Mouse (Mus musculus) heart, embryonic 16.5 days (tissue): Measurements from ENCODE around the gene Sgk1. TPM values are rescaled to one million over a fixed set of nuclear protein-coding genes. Genes with fewer than 3 reads are reported as not detected.
A peak's percentile ranks its signal among the peaks of the same experiment; 100 is the strongest.
"Not testable (repeated sequence)": the region's sequence is repeated elsewhere in the genome, so short reads cannot be mapped to it uniquely, and the experiment has no call there.

Experiments used
- ATAC-seq: fragments of 200-750 bp; cut with Nextera tagmentation; replicated peaks from 2 replicates; pipeline ENCODE4 v1.8.0; 2017; ENCODE audit warnings: moderate number of reproducible peaks; ENCODE audit not compliant: insufficient read depth, low FRiP score; ENCODE audit errors: extremely low read depth
- H3K27ac ChIP-seq: fragments of 300-500 bp; sonication (generic); 2 replicates; pipeline ENCODE4 v1.5.1; 2014; ENCODE audit warnings: mild to moderate bottlenecking, low read length, control low read depth, moderate library complexity
- H3K27me3 ChIP-seq: fragments of 300-500 bp; sonication (generic); 2 replicates; pipeline ENCODE4 v1.6.1; 2014; ENCODE audit warnings: low read length, mixed read lengths; ENCODE audit not compliant: control insufficient read depth, insufficient read depth
- H3K36me3 ChIP-seq: fragments of 300-500 bp; sonication (generic); 2 replicates; pipeline ENCODE4 v1.6.1; 2014; ENCODE audit not compliant: control insufficient read depth, insufficient read depth
- H3K4me1 ChIP-seq: fragments of 300-500 bp; sonication (generic); 2 replicates; pipeline ENCODE4 v1.6.1; 2014; ENCODE audit warnings: low read length, mixed read lengths; ENCODE audit not compliant: control insufficient read depth, insufficient read depth
- H3K4me2 ChIP-seq: fragments of 300-500 bp; sonication (generic); 2 replicates; pipeline ENCODE4 v1.6.1; 2014; ENCODE audit warnings: low read depth, mild to moderate bottlenecking, control low read depth, low read length
- H3K4me3 ChIP-seq: fragments of 300-500 bp; sonication (generic); 2 replicates; pipeline ENCODE4 v1.5.1; 2014; ENCODE audit warnings: mild to moderate bottlenecking, control low read depth, low read length
- H3K9ac ChIP-seq: fragments of 300-500 bp; sonication (generic); 2 replicates; pipeline ENCODE4 v1.6.1; 2014; ENCODE audit warnings: low read length, control low read depth
- H3K9me3 ChIP-seq: fragments of 300-500 bp; sonication (generic); replicated peaks from 2 replicates; pipeline ENCODE4 v1.6.1; 2016; ENCODE audit warnings: low read length; ENCODE audit not compliant: control insufficient read depth
- WGBS: fragments of 180-500 bp; shearing (Covaris S2); extraction: QIAGEN DNeasy Blood & Tissue Kit; methylation state at CpG from one replicate; pipeline ENCODE4 v1.1.7; 2014; 5-methylcytosine and 5-hydroxymethylcytosine counted together
- polyA plus RNA-seq: library from polyadenylated mRNA; unstranded; fragments of >200 nt; fragmentation: Nextera tagmentation; extraction: Ambion mirVana; gene quantifications from 2 replicates; pipeline ENCODE4 v1.2.1, GENCODE M21; 2015

Gene Sgk1
- polyA plus RNA-seq, 1 experiment from 2014 or later: 37.1 TPM

GRCm38 (mm10) chr10:22007160-22007801 is 125.3 kb downstream of the Sgk1 start:
- Histone ChIP-seq H3K4me2 (no peak overlapping the region), H3K4me3 (no peak overlapping the region), H3K4me1 (no peaks in the 10 kb centered on the region), H3K9ac (no peak overlapping the region), H3K27ac (no peak overlapping the region), H3K9me3 (no peaks in the 10 kb centered on the region), H3K27me3 (no peaks in the 10 kb centered on the region), H3K36me3 (no peaks in the 10 kb centered on the region)
- WGBS: 78% methylated on average over 10 of the region's 10 CpGs
- ATAC-seq: no peak

GRCm38 (mm10) chr10:22007802-22008172 is 125.8 kb downstream of the Sgk1 start:
- no peaks in the 10 kb centered on the region for H3K27me3 ChIP-seq
- H3K4me1 ChIP-seq: no peaks in the 10 kb centered on the region
- 33% methylated on average over 4 of the region's 4 CpGs for WGBS
- no peak overlapping the region for H3K4me3 ChIP-seq
- no peaks in the 10 kb centered on the region for H3K36me3 ChIP-seq
- no peaks in the 10 kb centered on the region for H3K9me3 ChIP-seq
- H3K9ac ChIP-seq: no peak overlapping the region
- ATAC-seq: no peak
- H3K27ac ChIP-seq: no peak overlapping the region
- H3K4me2 ChIP-seq: no peak overlapping the region

- Histone ChIP-seq H3K9ac (no peak overlapping the region), H3K4me1 (no peaks in the 10 kb centered on the region), H3K9me3 (no peaks in the 10 kb centered on the region), H3K4me2 (no peak overlapping the region), H3K4me3 (no peak overlapping the region), H3K27me3 (no peaks in the 10 kb centered on the region), H3K36me3 (no peaks in the 10 kb centered on the region), H3K27ac (no peak overlapping the region)
- 0 out of 2 replicates have a peak, but pooled peaks have one; percentile 32 for ATAC-seq
- WGBS: 33% methylated on average over 19 of the region's 19 CpGs
These were observed 128.3 kb downstream of the Sgk1 start for GRCm38 (mm10) chr10:22010088-22010818.

- Histone ChIP-seq H3K27me3 (no peaks in the 10 kb centered on the region), H3K4me1 (no peaks in the 10 kb centered on the region), H3K9me3 (no peaks in the 10 kb centered on the region), H3K27ac (no peak overlapping the region), H3K4me2 (no peak overlapping the region), H3K4me3 (no peak overlapping the region), H3K36me3 (no peaks in the 10 kb centered on the region), H3K9ac (no peak overlapping the region)
- WGBS: 62% methylated on average over 16 of the region's 16 CpGs
- no peak for ATAC-seq
These were observed 135.6 kb downstream of the Sgk1 start for GRCm38 (mm10) chr10:22017469-22018159.

GRCm38 (mm10) chr10:22018618-22019017 is 136.6 kb downstream of the Sgk1 start:
- Histone ChIP-seq H3K4me3 (no peak overlapping the region), H3K9me3 (no peaks in the 10 kb centered on the region), H3K27me3 (no peaks in the 10 kb centered on the region), H3K9ac (no peak overlapping the region), H3K4me2 (no peak overlapping the region), H3K27ac (no peak overlapping the region), H3K4me1 (no peaks in the 10 kb centered on the region), H3K36me3 (no peaks in the 10 kb centered on the region)
- 91% methylated on average over 4 of the region's 4 CpGs for WGBS
- no peak for ATAC-seq

GRCm38 (mm10) chr10:22034303-22034702 is 152.3 kb downstream of the Sgk1 start:
- Histone ChIP-seq H3K4me3 (no peak overlapping the region), H3K36me3 (no peaks in the 10 kb centered on the region), H3K27ac (no peak overlapping the region), H3K27me3 (peaks cover 2% of the 10 kb centered on the region; the same call in 1 of the 2 replicates), H3K9me3 (no peaks in the 10 kb centered on the region), H3K4me2 (no peak overlapping the region), H3K4me1 (no peaks in the 10 kb centered on the region), H3K9ac (no peak overlapping the region)
- no peak for ATAC-seq
- 8% methylated on average over 9 of the region's 9 CpGs for whole genome bisulfite sequencing

- H3K27ac ChIP-seq, H3K9me3 ChIP-seq, H3K4me1 ChIP-seq, H3K36me3 ChIP-seq, H3K4me2 ChIP-seq, H3K9ac ChIP-seq, ATAC-seq, H3K27me3 ChIP-seq, H3K4me3 ChIP-seq: not testable (repeated sequence)
- 12% methylated on average over 3 of the region's 3 CpGs for WGBS
These were observed 154.3 kb downstream of the Sgk1 start for GRCm38 (mm10) chr10:22036256-22036655.
